Mouse (Mus musculus) right cerebral cortex, postnatal 4 days (tissue): ENCODE measurements around the gene Tmem151b.

Source experiments
- DNase-seq: peaks from one replicate; pipeline ENCODE4 v3.0.0-alpha.2; 2022

The Tmem151b gene

DNA sequence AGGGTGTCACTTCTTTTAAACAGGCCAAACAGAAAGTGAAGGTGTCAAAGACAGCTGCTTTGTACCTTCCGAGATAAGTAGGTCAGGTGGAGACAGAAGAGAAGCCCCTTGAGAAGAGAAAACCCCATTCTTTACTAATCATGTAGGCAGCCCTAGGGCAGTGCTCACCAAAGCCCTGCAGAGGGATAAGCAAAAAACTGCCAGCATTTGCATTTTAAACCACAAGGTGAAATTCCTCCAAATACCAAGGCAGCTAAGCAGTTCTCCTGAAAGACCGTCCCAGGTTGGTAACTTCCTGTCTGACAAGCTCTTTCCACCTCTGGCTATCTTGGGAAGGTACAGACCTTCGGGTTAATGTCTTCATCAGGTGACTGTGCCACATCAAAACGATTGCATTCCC lies 47.2 kb downstream of the Tmem151b start:
- DNase-seq: no peak

DNA sequence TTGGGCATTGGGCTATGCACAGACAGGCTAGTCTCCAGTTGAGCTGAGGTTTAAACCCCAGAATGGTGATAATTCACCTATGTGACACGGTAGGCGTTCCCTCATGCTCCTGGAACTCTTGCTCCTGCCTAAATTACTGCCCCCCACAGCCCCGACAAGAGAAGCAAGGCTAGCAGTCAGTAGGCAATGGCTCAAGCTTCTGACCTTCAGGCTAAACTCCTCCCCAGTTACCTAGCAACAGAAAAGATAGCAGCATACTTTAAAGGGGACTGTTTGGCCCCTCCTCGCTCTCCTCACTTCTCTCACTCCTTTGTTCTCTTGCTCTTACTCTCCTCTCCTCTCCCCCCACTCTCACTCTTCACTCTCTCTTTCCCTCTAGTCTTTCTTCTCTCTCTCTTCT lies 48.5 kb downstream of the Tmem151b start:
- no peak for DNase-seq

DNA sequence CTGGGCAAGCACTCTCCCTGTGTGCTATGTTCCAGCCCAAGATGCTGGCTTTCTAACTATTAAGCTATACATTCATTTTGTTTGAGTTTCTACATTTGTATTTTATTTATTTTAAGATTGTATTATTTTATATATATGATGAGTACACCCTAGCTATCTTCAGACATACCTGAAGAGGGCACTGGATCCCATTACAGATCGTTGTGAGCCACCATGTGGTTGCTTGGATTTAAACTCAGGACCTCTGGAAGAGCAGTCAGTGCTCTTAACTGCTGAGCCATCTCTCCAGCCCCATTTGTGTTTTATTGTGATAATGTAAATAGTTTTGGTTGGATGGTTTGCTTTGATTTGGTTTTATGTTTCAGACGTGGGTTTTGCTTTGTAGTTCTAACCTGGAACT lies 50.0 kb downstream of the Tmem151b start:
- DNase-seq: no peak

DNA sequence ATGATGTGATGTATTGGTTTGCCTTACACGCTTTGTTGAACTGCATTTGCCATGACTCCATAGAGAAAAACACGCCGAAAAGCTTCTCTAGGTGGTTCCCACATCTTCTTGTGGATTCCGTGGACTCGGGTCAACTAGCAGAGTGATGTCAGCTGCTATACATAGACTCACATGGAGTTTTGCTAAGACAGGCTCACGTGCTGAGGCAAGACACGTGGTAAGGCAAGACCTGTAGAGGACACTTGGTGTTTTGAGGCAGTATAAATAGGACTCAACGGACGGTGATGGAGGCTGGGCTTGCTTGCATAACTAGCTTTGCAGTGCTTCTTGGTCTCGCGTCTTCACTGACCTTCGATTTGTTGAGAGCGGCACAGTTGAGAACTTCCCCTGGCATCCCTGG lies 51.1 kb downstream of the Tmem151b start:
- DNase-seq: no peak

DNA sequence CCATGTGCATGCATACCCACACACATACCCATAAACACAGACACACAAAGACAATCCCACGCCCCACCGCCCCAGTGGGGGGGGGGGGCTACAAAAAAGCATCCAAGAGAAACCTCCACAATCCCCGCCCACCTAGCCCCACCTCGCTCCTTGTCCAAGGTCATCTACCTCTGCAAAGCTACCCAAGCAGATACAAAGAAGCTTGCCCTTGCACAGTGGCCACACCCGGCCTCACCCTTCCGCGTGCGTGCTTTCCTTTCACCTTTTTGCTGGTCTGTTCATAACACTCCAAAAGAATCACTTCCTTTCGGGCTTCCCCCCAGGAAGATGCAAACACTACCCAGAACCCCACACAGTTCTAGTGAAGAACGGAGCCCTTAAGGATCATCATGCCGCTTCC lies 54.1 kb downstream of the Tmem151b start:
- no peak for DNase-seq
